Mouse (Mus musculus) spleen, adult 2 months (tissue): ENCODE measurements around the gene Tenm2. TPM values are rescaled to one million over a fixed set of nuclear protein-coding genes. Genes with fewer than 3 reads are reported as not detected.

Experiments
- DNase-seq, 2 experiments: peaks; one replicate each; pipeline versions ENCODE4 v3.0.0 to v3.0.0-alpha.2; 2012 to 2021; ENCODE audit warnings: low spot score in 2 of 2, low read depth in 1 of 2
- H3K27ac ChIP-seq: fragments of 200-500 bp; 2 replicates; pipeline ENCODE4 v1.5.1; 2012; ENCODE audit warnings: low read length, inconsistent platforms; ENCODE audit not compliant: insufficient read depth
- H3K27me3 ChIP-seq: fragments of 200-500 bp; 2 replicates; pipeline ENCODE4 v1.6.1; 2012; ENCODE audit warnings: mild to moderate bottlenecking, moderate library complexity, low read length, inconsistent platforms; ENCODE audit not compliant: control insufficient read depth, insufficient read depth
- H3K36me3 ChIP-seq: fragments of 200-500 bp; 2 replicates; pipeline ENCODE4 v1.6.1; 2012; ENCODE audit warnings: mild to moderate bottlenecking, low read length, inconsistent platforms; ENCODE audit not compliant: control insufficient read depth, insufficient read depth
- H3K4me1 ChIP-seq: fragments of 200-500 bp; 2 replicates; pipeline ENCODE4 v1.6.1; 2011; ENCODE audit warnings: inconsistent platforms; ENCODE audit not compliant: control insufficient read depth, insufficient read depth, insufficient read length
- H3K4me3 ChIP-seq: fragments of 200-500 bp; 2 replicates; pipeline ENCODE4 v1.5.1; 2011; ENCODE audit warnings: mild to moderate bottlenecking, inconsistent platforms; ENCODE audit not compliant: insufficient read depth, insufficient read length; ENCODE audit errors: extremely low read depth
- CTCF ChIP-seq: fragments of 200-500 bp; IDR thresholded peaks from 2 replicates; pipeline ENCODE4 v1.5.1; 2011; ENCODE audit warnings: mild to moderate bottlenecking, inconsistent platforms; ENCODE audit not compliant: insufficient read depth, insufficient read length, insufficient replicate concordance; ENCODE audit errors: extremely low read depth
- POLR2A ChIP-seq: fragments of 200-500 bp; IDR thresholded peaks from 2 replicates; pipeline ENCODE4 v1.6.1; 2011; ENCODE audit warnings: low read depth, low read length, inconsistent platforms
- WGBS: fragments of 180-500 bp; shearing (Covaris S2); methylation state at CpG from one replicate; pipeline ENCODE4 v1.1.7; 2018; 5-methylcytosine and 5-hydroxymethylcytosine counted together
- polyA plus RNA-seq: library from polyadenylated mRNA; depleted of rRNA; stranded (reverse); fragments of >200 nt; gene quantifications from 2 replicates; pipeline ENCODE4 v1.2.3, GENCODE M21; 2012

Gene Tenm2
- polyA plus RNA-seq, 1 experiment: 0.06 TPM

- no peak for TF ChIP-seq CTCF
- no peak for TF ChIP-seq POLR2A
- 45% methylated on average over 6 of the region's 6 CpGs for WGBS
- DNase-seq: no peak
- Histone ChIP-seq H3K27ac (no peak overlapping the region), H3K4me1 (no peaks in the 10 kb centered on the region), H3K4me3 (no peak overlapping the region), H3K27me3 (no peaks in the 10 kb centered on the region), H3K36me3 (no peaks in the 10 kb centered on the region)
Observed at GRCm38 (mm10) chr11:36635082-36635481, 600.7 kb downstream of the Tenm2 start.

GRCm38 (mm10) chr11:36632201-36632600 lies 603.6 kb downstream of the Tenm2 start:
- DNase-seq: no peak
- H3K36me3 ChIP-seq: no peaks in the 10 kb centered on the region
- TF ChIP-seq CTCF (no peak), POLR2A (no peak)

GRCm38 (mm10) chr11:36613807-36614206 lies 622.0 kb downstream of the Tenm2 start:
- H3K27ac ChIP-seq: no peak overlapping the region
- H3K4me1 ChIP-seq: no peaks in the 10 kb centered on the region
- 90% methylated on average over 6 of the region's 6 CpGs for WGBS
- no peak overlapping the region for H3K4me3 ChIP-seq
- no peaks in the 10 kb centered on the region for H3K36me3 ChIP-seq
- H3K27me3 ChIP-seq: no peaks in the 10 kb centered on the region
- no peak for TF ChIP-seq CTCF
- no peak for TF ChIP-seq POLR2A
- DNase-seq: no peak

More at GRCm38 (mm10) chr11:36632201-36632600, 603.6 kb downstream of the Tenm2 start:
- Histone ChIP-seq H3K4me3 (no peak overlapping the region), H3K27ac (no peak overlapping the region), H3K27me3 (no peaks in the 10 kb centered on the region), H3K4me1 (no peaks in the 10 kb centered on the region)

- TF ChIP-seq CTCF (no peak), POLR2A (no peak)
- H3K4me1 ChIP-seq: no peaks in the 10 kb centered on the region
- no peak overlapping the region for H3K27ac ChIP-seq
- H3K27me3 ChIP-seq: no peaks in the 10 kb centered on the region; the same call in 1 of the 2 replicates
- DNase-seq: no peak
- WGBS: 34% methylated on average over 8 of the region's 8 CpGs
- no peak overlapping the region for H3K4me3 ChIP-seq
- H3K36me3 ChIP-seq: no peaks in the 10 kb centered on the region
Observed at GRCm38 (mm10) chr11:36604815-36605382, 630.9 kb downstream of the Tenm2 start.

- TF ChIP-seq POLR2A (no peak), CTCF (no peak)
- WGBS: 41% methylated on average over 3 of the region's 3 CpGs
- Histone ChIP-seq H3K27ac (no peak overlapping the region), H3K36me3 (no peaks in the 10 kb centered on the region), H3K4me3 (no peak overlapping the region), H3K27me3 (no peaks in the 10 kb centered on the region; the same call in 1 of the 2 replicates), H3K4me1 (no peaks in the 10 kb centered on the region)
- no peak for DNase-seq
Observed at GRCm38 (mm10) chr11:36604272-36604671, 631.5 kb downstream of the Tenm2 start.

GRCm38 (mm10) chr11:36592471-36592870 lies 643.3 kb downstream of the Tenm2 start:
- Histone ChIP-seq H3K36me3 (no peaks in the 10 kb centered on the region), H3K4me3 (no peak overlapping the region), H3K27me3 (no peaks in the 10 kb centered on the region), H3K27ac (no peak overlapping the region), H3K4me1 (no peaks in the 10 kb centered on the region)
- no peak for DNase-seq
- TF ChIP-seq POLR2A (no peak), CTCF (no peak)
- WGBS: 60% methylated on average over 1 of the region's 1 CpGs

- no peaks in the 10 kb centered on the region for H3K27me3 ChIP-seq
Observed at GRCm38 (mm10) chr11:36566146-36566545, 669.6 kb downstream of the Tenm2 start.

GRCm38 (mm10) chr11:36562851-36563250 lies 672.9 kb downstream of the Tenm2 start:
- Histone ChIP-seq H3K27me3 (no peaks in the 10 kb centered on the region), H3K4me3 (no peak overlapping the region), H3K4me1 (no peaks in the 10 kb centered on the region), H3K36me3 (no peaks in the 10 kb centered on the region), H3K27ac (no peak overlapping the region)
- TF ChIP-seq POLR2A: no peak
- no peak for TF ChIP-seq CTCF
- no peak for DNase-seq
- 68% methylated on average over 3 of the region's 3 CpGs for WGBS

More at GRCm38 (mm10) chr11:36566146-36566545, 669.6 kb downstream of the Tenm2 start:
- no peak for DNase-seq
- 59% methylated on average over 2 of the region's 2 CpGs for WGBS
- Histone ChIP-seq H3K4me1 (no peaks in the 10 kb centered on the region), H3K27ac (no peak overlapping the region), H3K36me3 (no peaks in the 10 kb centered on the region), H3K4me3 (no peak overlapping the region)
- no peak for TF ChIP-seq POLR2A
